Mouse (Mus musculus) embryonic facial prominence, embryonic 15.5 days (tissue): ENCODE results near the gene Ythdc1. TPM values are rescaled to one million over a fixed set of nuclear protein-coding genes. Genes with fewer than 3 reads are reported as not detected.

ENCODE experiments used
- ATAC-seq: fragments of 200-750 bp; cut with Nextera tagmentation; 2 replicates; pipeline ENCODE4 v1.8.0; 2017; ENCODE audit warnings: low read depth, moderate TSS enrichment; ENCODE audit not compliant: insufficient number of reproducible peaks, low FRiP score, low TSS enrichment
- H3K27ac ChIP-seq: fragments of 300-500 bp; sonication (generic); replicated peaks from 2 replicates; pipeline ENCODE4 v1.5.1; 2015; ENCODE audit warnings: mild to moderate bottlenecking, inconsistent platforms
- H3K27me3 ChIP-seq: fragments of 300-500 bp; sonication (generic); 2 replicates; pipeline ENCODE4 v1.6.1; 2015; ENCODE audit warnings: inconsistent platforms
- H3K36me3 ChIP-seq: fragments of 300-500 bp; sonication (generic); 2 replicates; pipeline ENCODE4 v1.6.1; 2015; ENCODE audit warnings: mild to moderate bottlenecking, inconsistent platforms
- H3K4me1 ChIP-seq: fragments of 300-500 bp; sonication (generic); 2 replicates; pipeline ENCODE4 v1.6.1; 2015; ENCODE audit warnings: inconsistent platforms
- H3K4me2 ChIP-seq: fragments of 300-500 bp; sonication (generic); replicated peaks from 2 replicates; pipeline ENCODE4 v1.6.1; 2015; ENCODE audit warnings: mild to moderate bottlenecking, inconsistent platforms
- H3K4me3 ChIP-seq: fragments of 300-500 bp; sonication (generic); replicated peaks from 2 replicates; pipeline ENCODE4 v1.5.1; 2015; ENCODE audit warnings: mild to moderate bottlenecking, inconsistent platforms
- H3K9ac ChIP-seq: fragments of 300-500 bp; sonication (generic); 2 replicates; pipeline ENCODE4 v1.6.1; 2015; ENCODE audit warnings: inconsistent platforms
- H3K9me3 ChIP-seq: fragments of 300-500 bp; sonication (generic); replicated peaks from 2 replicates; pipeline ENCODE4 v1.6.1; 2016; ENCODE audit warnings: inconsistent platforms
- WGBS: fragments of 180-500 bp; shearing (Covaris S2); methylation state at CpG from one replicate; pipeline ENCODE4 v1.1.7; 2015; 5-methylcytosine and 5-hydroxymethylcytosine counted together
- polyA plus RNA-seq: library from polyadenylated mRNA; unstranded; fragments of >200 nt; fragmentation: Nextera tagmentation; extraction: Ambion mirVana; gene quantifications from 2 replicates; pipeline ENCODE4 v1.2.1, GENCODE M21; 2015

The Ythdc1 gene
- 40.7 and 40.8 TPM in 2 replicates for polyA plus RNA-seq

DNA sequence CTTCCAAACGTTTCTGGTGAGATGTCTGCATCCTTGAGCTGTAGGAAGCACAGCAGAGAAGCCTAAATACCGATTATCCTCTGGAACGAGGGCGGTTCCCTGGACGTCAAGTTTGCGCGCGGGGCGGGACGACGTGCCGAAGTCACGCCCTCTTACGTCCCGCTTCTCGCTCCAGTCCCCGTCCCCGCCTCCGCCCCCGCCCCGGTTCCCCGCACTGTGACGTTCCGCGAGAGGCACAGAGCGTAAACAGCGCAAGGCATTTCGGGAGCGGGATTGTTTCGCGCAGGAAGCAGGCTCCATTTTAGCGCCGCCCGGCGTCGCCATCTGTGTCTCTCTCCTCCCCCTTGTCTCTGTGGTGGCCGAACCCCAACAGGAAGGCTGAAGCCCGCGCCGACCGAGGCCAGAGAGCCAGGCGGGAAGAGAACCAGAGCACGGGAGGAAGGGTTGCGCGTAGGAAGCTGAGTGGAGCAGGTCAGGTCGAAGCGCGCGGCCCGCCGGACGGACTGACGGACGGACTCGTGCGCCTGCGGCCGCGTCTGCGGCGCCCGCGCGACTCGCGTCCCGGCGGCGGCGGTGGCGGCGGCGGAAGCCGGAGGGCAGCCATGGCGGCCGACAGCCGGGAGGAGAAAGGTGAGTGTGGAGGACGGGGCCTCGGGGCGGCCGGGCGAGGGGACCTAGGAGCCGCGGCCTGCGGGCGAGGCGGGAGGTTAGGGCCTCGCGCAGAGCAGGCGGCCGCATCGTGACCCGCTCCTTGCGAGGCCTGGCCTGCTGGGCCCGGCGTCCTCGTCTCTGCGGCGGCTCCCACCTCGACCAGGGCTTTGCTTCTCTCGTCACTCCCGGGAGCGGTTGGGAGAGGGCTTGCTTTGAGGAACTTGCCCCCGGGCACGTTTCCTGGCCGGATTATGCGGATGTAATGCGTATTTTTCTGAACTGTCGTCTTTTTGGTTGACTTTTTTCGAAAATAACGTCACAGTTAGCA is at the start of gene Ythdc1:
Gene Ythdc1, plus strand, starts transcription at position 260 of the 979 bp plus-strand sequence.
- Histone ChIP-seq H3K4me1 (0 out of 2 replicates have a peak, but pooled peaks cover 3% of the 10 kb centered on the region), H3K4me3 (peak within 1 kb of the TSS; percentile 92), H3K9ac (peak within 1 kb of the TSS; percentile 88), H3K36me3 (no peaks in the 10 kb centered on the region), H3K27me3 (no peaks in the 10 kb centered on the region), H3K27ac (peak within 1 kb of the TSS; percentile 99), H3K9me3 (no peaks in the 10 kb centered on the region), H3K4me2 (peak within 1 kb of the TSS; percentile 56)
- ATAC-seq: peak; percentile 100
- under 1% methylated on average over 103 of the region's 111 CpGs for WGBS

DNA sequence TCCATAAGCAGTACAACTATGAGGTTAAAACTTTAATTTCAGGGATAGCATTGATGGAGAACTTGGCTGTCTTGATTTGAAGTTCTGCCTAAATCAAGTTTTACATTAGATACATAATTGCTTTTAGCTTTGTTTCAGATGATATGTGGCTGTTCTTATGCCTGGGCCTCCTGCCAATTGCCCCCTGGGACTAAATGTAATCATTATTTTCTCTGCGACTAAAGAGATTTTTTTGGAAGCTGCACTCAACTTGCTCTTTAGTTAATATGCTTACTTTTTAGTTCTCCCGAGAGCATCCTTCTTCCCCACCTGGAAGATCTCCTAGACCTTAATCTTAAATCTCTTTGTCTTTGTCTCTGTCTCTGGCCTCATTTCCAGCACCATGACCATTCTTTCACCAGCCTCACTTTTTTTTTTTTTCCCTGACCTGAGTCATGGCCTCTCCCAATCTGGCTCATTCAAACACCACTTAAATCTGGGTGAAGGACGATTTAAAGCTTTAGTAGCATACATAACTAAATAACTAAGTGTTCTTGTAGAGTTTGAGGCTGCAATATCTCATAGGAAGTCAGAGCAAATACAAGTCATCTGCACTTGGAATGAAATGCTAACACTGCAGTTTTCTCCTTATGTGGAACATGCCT is 34.9 kb upstream of the Ythdc1 start:
- no peak overlapping the region for H3K9ac ChIP-seq
- H3K4me1 ChIP-seq: no peaks in the 10 kb centered on the region
- H3K4me3 ChIP-seq: no peak overlapping the region
- 30% methylated on average over 3 of the region's 3 CpGs for WGBS
- no peaks in the 10 kb centered on the region for H3K9me3 ChIP-seq
- no peak overlapping the region for H3K4me2 ChIP-seq
- ATAC-seq: no peak; the same call in 1 of the 2 replicates
- no peaks in the 10 kb centered on the region for H3K36me3 ChIP-seq
- H3K27ac ChIP-seq: no peak overlapping the region
- H3K27me3 ChIP-seq: no peaks in the 10 kb centered on the region

DNA sequence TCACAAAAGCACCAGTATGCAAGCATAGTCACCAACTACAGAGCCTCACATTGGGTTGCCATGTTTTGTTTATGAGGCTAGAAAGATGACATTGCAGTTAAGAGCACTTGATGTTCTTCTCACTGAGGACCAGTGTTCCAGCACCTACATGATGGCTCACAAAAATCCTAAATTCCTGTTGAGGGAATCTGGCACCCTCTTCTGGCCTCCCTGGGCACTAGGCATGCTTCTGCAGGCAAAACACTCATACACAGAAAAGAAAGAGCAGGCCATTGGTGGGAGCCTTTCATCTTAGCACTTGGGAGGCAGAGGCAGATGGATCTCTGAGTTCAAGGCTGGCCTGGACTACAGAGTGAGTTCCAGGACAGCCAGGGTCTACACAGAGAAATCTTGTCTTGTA is 33.0 kb upstream of the Ythdc1 start:
- no peak for ATAC-seq

DNA sequence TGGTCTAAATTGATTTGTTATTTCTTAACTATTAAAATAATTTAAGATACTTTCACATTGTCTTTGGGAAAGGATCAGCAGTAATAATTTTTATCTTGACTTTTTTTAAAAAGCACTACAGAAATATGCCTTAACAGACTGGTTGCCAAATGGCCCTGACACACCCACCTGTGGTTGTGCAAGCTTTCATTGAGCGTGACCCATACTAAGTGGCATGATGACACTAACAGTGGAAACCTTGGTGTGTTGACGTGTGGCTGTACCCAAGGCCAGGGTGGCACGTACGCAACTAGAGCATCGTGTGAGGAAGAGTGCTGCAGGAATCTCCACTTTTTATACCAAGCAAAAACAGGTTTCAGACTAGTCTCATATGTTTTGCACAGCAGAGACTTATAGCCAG is 27.1 kb upstream of the Ythdc1 start:
- Histone ChIP-seq H3K4me1 (no peaks in the 10 kb centered on the region), H3K4me3 (no peak overlapping the region), H3K27me3 (no peaks in the 10 kb centered on the region), H3K9me3 (no peaks in the 10 kb centered on the region), H3K9ac (no peak overlapping the region), H3K36me3 (no peaks in the 10 kb centered on the region), H3K27ac (no peak overlapping the region), H3K4me2 (no peak overlapping the region)
- ATAC-seq: no peak
- 84% methylated on average over 5 of the region's 5 CpGs for WGBS

More for the DNA sequence above, 33.0 kb upstream of the Ythdc1 start:
- Histone ChIP-seq H3K4me1 (no peaks in the 10 kb centered on the region), H3K27me3 (no peaks in the 10 kb centered on the region), H3K36me3 (no peaks in the 10 kb centered on the region), H3K4me2 (no peak overlapping the region), H3K9me3 (no peaks in the 10 kb centered on the region), H3K9ac (no peak overlapping the region), H3K4me3 (no peak overlapping the region), H3K27ac (no peak overlapping the region)

DNA sequence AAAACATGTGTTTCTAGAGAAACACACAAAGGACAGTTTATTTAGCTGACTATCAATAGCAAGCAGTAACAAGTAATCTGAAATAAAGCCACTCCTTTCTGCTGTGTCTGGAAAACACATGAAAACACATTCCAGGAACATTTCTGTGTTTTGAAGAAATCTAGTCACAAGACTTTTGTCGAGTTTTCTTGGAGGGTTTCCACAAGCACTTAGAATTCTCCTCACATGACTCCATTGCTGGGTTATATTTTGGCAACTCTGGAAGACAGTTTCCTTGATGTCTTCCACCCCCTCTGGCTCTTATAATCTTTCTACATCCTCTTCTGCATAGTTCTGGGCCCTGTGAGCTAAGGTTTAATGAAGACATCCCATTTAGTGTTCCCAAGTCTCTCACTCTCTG is 25.6 kb upstream of the Ythdc1 start:
- H3K9me3 ChIP-seq: no peaks in the 10 kb centered on the region
- no peaks in the 10 kb centered on the region for H3K27me3 ChIP-seq
- H3K9ac ChIP-seq: no peak overlapping the region
- 30% methylated on average over 1 of the region's 1 CpGs for WGBS
- H3K27ac ChIP-seq: no peak overlapping the region
- no peaks in the 10 kb centered on the region for H3K36me3 ChIP-seq
- no peak overlapping the region for H3K4me2 ChIP-seq
- no peak overlapping the region for H3K4me3 ChIP-seq
- no peak for ATAC-seq
- no peaks in the 10 kb centered on the region for H3K4me1 ChIP-seq

DNA sequence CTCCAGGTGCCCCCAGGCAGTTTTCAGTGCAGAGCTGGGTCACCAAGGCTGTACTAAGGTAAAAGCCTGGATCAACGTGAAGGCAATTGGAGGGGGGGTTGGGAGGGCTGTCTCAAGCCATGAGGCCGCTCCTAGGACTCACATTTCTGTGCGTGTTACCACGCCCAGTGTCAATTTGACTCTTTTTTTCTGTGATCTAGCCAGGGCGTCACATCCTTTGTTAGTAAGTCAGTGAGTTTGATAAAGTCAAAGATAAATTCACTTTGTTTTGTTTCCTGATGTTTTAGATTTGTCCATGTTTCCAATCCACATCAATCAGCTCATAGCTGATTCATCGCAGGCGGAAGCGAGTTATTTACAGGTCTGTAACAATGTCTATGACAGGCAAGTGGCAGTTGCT is 21.0 kb upstream of the Ythdc1 start:
- no peaks in the 10 kb centered on the region for H3K36me3 ChIP-seq
- H3K9me3 ChIP-seq: no peaks in the 10 kb centered on the region
- no peaks in the 10 kb centered on the region for H3K4me1 ChIP-seq
- H3K27ac ChIP-seq: no peak overlapping the region
- no peak overlapping the region for H3K4me2 ChIP-seq
- no peak for ATAC-seq
- H3K4me3 ChIP-seq: no peak overlapping the region
- no peaks in the 10 kb centered on the region for H3K27me3 ChIP-seq
- no peak overlapping the region for H3K9ac ChIP-seq
- 47% methylated on average over 8 of the region's 8 CpGs for WGBS

DNA sequence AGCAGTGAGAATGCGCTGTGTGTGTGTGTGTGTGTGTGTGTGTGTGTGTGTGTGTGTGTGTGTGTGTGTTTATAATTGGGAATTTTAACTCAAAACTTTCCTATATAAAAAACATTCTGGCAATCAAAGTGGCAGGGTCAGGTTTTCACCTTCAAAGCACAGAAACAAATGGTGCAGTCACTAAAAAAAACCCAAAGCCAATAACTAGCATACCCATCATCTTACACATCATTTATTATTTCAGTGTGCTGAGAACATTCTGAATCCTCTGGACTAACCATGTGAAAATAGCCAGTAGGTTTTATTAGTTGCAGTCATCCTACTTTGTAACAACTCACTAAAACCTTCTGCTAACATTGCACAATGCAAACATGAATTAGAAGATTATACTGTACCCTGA is 19.8 kb upstream of the Ythdc1 start:
- H3K36me3 ChIP-seq: no peaks in the 10 kb centered on the region
- 42% methylated on average over 1 of the region's 1 CpGs for WGBS
- no peak for ATAC-seq
- H3K4me1 ChIP-seq: no peaks in the 10 kb centered on the region
- H3K9me3 ChIP-seq: no peaks in the 10 kb centered on the region
- no peak overlapping the region for H3K27ac ChIP-seq
- H3K9ac ChIP-seq: no peak overlapping the region
- no peaks in the 10 kb centered on the region for H3K27me3 ChIP-seq
- no peak overlapping the region for H3K4me3 ChIP-seq
- H3K4me2 ChIP-seq: no peak overlapping the region

DNA sequence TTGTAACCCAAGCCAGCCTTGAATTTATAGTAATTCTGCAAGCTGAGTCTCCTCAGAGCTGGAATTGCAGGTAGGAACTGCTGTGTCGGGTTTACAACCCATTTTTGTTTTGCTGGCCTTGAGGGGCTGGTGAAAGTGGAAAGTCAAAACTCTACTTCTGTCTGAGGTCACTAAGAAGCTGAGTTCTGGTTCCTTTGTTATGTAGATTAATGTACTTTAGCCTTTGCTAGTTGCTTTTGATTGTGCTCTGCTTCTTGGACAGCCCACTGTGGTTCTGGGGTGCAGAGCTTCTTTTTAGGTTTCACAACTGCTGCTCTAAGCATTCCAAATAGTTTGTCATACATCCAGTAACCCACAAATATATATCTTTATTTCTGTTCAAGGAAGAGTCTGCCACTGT is 17.2 kb upstream of the Ythdc1 start:
- no peak overlapping the region for H3K27ac ChIP-seq

DNA sequence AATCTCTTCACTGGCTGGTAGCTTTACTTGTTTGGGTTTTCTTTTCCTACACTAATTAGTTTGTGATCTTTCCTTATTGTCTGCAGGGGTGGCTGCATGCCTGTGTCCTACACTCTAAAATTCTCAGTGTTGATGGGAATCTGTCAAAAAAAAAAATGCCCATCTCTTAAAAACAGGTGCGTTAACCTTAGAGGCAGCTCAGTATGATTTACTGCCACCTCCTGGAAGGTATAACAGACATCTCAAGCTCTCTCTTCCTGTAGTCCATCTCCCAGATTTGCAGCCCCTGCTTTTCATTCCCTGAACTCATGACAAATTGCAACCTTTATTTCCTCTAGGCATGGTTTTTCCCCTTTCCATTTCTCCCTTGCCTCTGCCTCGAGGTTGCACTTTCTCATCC is 14.1 kb upstream of the Ythdc1 start:
- H3K36me3 ChIP-seq: no peaks in the 10 kb centered on the region
- H3K4me1 ChIP-seq: no peaks in the 10 kb centered on the region
- no peak for ATAC-seq
- H3K9ac ChIP-seq: no peak overlapping the region
- no peak overlapping the region for H3K27ac ChIP-seq
- H3K4me2 ChIP-seq: no peak overlapping the region
- WGBS: 64% methylated on average over 2 of the region's 2 CpGs
- no peaks in the 10 kb centered on the region for H3K9me3 ChIP-seq
- no peaks in the 10 kb centered on the region for H3K27me3 ChIP-seq
- H3K4me3 ChIP-seq: no peak overlapping the region

More for the DNA sequence above, 17.2 kb upstream of the Ythdc1 start:
- 49% methylated on average over 1 of the region's 1 CpGs for WGBS
- Histone ChIP-seq H3K9me3 (no peaks in the 10 kb centered on the region), H3K36me3 (no peaks in the 10 kb centered on the region), H3K27me3 (no peaks in the 10 kb centered on the region), H3K9ac (no peak overlapping the region), H3K4me1 (no peaks in the 10 kb centered on the region), H3K4me2 (no peak overlapping the region), H3K4me3 (no peak overlapping the region)
- ATAC-seq: no peak

DNA sequence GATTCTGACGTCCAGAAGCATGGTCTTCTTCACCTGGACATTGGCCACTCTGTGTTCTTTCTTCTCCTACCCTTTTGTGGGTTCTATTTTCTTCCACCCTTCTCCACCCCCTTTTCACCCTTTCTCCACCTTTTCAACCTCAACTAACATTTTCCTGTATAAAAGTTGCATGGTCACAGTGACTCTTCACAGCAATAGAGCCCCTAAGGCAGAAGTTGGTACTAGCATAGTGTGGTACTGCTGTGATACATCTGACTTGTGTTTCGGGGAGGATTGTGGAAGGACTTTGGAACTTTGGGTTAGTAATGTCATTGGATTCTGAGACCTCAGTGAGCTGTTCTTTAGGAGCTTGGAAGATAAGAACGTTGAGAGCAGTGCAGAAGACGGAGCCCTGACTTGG is 11.8 kb upstream of the Ythdc1 start:
- H3K4me3 ChIP-seq: no peak overlapping the region
- no peaks in the 10 kb centered on the region for H3K36me3 ChIP-seq
- H3K4me2 ChIP-seq: no peak overlapping the region
- no peak overlapping the region for H3K27ac ChIP-seq
- WGBS: 73% methylated on average over 4 of the region's 4 CpGs
- H3K27me3 ChIP-seq: no peaks in the 10 kb centered on the region
- no peak for ATAC-seq
- H3K4me1 ChIP-seq: no peaks in the 10 kb centered on the region
- H3K9ac ChIP-seq: no peak overlapping the region
- H3K9me3 ChIP-seq: no peaks in the 10 kb centered on the region

DNA sequence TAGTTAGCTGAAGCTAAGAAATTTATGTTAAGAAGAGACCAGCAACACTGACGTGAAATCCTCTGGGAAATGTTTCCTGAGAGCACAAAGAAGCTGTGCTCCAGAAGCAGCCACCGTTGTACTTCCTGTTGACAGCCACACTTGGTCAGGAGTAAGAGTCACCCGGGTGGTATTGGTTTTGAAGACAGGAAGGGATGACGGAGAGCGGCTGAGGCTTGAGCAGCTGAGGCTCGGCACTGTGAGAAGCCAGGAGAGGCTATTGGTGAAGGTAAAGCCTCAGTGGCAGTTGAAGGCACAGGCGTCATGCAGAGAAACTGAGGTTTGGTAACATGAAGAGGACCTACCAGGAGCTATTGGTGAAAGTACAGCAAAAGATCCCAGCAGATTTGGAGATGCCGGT is 11.2 kb upstream of the Ythdc1 start:
- H3K27me3 ChIP-seq: no peaks in the 10 kb centered on the region
- no peak overlapping the region for H3K4me2 ChIP-seq
- no peak overlapping the region for H3K9ac ChIP-seq
- ATAC-seq: no peak
- no peaks in the 10 kb centered on the region for H3K36me3 ChIP-seq
- H3K4me1 ChIP-seq: no peaks in the 10 kb centered on the region
- no peak overlapping the region for H3K27ac ChIP-seq
- H3K9me3 ChIP-seq: no peaks in the 10 kb centered on the region
- H3K4me3 ChIP-seq: no peak overlapping the region
- 67% methylated on average over 8 of the region's 8 CpGs for WGBS
